Mouse (Mus musculus): ENCODE measurements around the gene Patj. TPM values are rescaled to one million over a fixed set of nuclear protein-coding genes. Genes with fewer than 3 reads are reported as not detected.

Patj gene
- total RNA-seq, 2 experiments from 2014 or later, result 0.60 to 3.0 TPM

GRCm38 (mm10) chr4:98508471-98509271 lies 113.1 kb downstream of the Patj start:
- no peak for ATAC-seq (ENCODE audit: poor library complexity, severe bottlenecking)

DNA sequence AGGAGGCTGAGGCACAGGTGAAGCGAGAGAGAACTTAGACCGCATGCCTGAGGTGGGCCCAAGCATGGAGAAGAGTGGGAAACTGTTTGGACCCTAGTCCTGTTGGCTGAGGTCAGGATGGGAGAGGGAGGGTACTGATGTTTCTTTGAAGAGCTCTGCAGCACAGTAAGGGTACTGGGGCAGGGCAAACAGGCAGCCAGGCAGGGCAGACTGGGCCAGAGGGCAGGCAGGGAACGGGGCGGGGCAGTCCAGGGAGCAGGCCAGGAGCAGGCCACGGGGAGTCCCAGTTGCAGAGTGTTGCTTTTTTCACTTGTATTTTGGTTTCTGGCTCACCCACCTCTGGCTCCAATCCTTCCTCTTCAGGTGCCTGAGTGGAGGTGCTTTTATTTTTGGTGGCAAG lies 114.4 kb downstream of the Patj start:
- ATAC-seq (ENCODE audit: poor library complexity, severe bottlenecking), result no peak

DNA sequence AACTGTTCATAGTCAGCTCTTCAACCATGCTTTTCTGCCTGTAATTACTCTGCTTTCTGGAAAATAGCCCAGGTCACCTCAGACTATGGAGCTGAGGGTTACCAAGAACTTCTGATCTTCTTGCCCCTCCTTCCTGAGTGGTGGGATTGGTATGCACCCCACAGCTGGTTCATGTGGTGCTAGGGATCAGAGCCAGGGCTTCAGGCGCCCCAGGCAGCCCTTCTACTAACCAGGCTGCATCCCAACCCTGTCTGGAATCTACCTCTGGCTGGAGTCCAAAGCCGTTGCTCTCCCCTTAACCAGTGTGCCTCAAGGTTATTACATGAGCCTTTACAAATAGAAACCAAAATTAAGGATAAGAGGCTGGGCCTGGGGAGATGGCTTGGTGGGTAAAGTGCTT lies 115.7 kb downstream of the Patj start:
- ATAC-seq (ENCODE audit: poor library complexity, severe bottlenecking), result no peak

GRCm38 (mm10) chr4:98511964-98512743 lies 116.6 kb downstream of the Patj start:
- ATAC-seq (ENCODE audit: poor library complexity, severe bottlenecking), result no peak

DNA sequence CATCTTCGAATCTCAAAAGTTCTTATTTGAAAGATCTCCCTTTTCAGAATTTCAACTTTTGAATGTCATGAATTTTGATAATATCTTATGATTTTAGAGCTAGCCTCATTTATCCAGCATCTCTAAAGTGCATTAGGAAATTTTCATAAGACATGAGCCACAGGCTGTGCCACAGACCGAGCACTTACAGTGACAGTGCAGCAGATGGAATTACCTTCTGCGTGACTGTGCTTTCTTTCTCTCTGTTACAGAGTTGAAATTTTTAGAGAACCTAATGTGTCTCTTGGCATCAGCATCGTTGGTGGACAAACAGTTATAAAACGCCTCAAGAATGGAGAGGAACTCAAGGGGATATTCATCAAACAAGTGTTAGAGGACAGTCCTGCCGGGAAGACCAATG lies 124.9 kb downstream of the Patj start:
- no peak for ATAC-seq (ENCODE audit: poor library complexity, severe bottlenecking)

- ATAC-seq (ENCODE audit: poor library complexity, severe bottlenecking), result no peak
These were observed 128.9 kb downstream of the Patj start for GRCm38 (mm10) chr4:98524525-98524924.

DNA sequence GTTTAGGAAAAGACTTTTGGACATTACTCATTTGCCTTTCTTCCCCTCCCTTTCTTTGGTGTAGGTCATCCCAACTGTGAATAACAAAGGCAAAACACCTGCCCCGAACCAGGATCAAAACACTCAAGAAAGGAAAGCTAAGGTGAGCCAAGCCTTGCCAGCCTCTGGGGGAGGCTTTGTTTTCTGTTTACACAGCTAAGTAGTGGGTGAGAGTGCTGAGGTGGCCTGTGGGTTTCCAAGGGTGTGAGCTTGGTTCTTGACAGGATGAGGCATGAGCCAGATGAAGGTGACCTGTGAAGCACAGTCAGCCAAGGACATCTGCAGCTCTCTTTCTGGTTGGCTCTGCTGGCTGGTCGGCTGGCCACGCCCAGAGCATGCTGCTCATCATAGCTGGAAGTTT lies 139.9 kb downstream of the Patj start:
- no peak for ATAC-seq (ENCODE audit: poor library complexity, severe bottlenecking)

GRCm38 (mm10) chr4:98541591-98541990 lies 146.0 kb downstream of the Patj start:
- no peak for ATAC-seq (ENCODE audit: poor library complexity, severe bottlenecking)

DNA sequence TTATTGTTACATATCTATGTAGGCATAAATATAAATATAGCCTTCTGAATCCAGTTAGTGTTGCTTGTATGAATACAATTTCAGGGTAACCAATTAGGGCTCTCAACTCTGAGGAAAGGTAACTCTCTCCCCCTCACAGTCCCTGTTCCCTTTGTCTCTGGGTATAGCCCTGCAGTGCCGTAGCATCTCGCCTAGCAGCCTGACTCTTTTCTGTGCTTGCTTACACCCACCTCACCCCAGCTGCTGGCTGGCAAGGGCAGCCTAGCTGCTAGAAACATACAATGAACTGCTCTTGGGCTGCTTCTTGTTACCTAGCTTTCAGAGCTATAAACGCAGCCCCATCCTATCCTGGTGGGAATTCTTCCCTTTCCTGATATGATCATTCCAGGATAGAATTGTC lies 147.4 kb downstream of the Patj start:
- ATAC-seq (ENCODE audit: poor library complexity, severe bottlenecking), result no peak

GRCm38 (mm10) chr4:98545376-98545775 lies 149.8 kb downstream of the Patj start:
- no peak for ATAC-seq (ENCODE audit: poor library complexity, severe bottlenecking)

DNA sequence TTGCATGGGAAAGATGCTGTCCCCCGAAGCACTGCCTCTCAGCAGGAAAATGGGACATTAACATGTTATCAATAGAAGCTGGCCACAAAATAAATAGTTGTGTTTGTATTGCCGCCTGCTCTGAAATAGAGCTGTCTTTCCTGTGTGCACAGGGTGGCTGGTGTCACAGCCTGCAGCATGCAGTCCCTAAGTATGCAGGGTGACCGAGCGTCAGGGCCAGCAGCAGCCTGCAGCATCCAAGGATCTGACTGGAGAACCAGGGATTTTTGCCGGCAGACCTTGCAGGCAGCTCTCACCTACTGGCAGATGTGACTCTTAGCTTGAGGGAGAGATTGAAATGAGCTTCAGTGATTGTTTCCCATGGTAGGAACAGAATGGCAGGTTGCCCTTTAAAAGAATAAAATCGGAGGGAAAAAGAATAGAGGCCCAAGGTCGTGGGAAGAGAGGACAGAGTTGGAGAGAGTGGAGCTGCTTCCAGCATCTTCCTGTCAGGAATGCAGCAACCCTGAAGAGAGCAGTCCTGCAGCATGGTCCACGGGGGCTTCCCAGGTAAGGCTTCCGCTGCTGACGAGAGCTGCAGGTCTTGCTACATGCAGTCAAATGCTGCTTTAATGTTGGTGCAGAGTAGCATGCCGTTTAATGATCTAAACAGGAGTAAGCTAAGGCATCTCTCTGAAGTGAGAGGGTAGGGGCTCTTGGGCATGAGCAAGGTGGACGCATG lies 151.0 kb downstream of the Patj start:
- ATAC-seq (ENCODE audit: poor library complexity, severe bottlenecking), result no peak

DNA sequence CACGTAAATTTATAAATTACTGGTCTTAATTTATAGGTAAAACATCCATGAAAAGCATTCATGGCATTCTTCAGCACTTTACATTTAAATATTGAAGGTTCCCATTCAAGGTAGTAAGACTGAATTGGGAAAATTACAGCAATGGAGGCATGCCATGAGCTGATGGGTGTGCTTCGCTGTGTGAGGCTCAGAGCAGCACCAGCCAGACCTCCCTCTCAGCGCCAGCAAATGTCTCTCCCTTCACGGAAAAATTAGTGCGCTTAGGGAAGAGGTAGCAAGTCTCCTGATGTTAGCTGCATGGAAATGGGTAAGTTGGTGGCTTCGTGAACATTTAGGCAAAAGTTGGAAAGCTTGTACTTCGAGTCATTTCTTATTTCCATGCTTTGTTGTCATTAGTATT lies 153.9 kb downstream of the Patj start:
- ATAC-seq (ENCODE audit: poor library complexity, severe bottlenecking), result no peak

- no peak for ATAC-seq (ENCODE audit: poor library complexity, severe bottlenecking)
These were observed 154.5 kb downstream of the Patj start for GRCm38 (mm10) chr4:98550116-98550515.

GRCm38 (mm10) chr4:98555666-98556065 lies 160.1 kb downstream of the Patj start:
- ATAC-seq (ENCODE audit: poor library complexity, severe bottlenecking), result no peak

DNA sequence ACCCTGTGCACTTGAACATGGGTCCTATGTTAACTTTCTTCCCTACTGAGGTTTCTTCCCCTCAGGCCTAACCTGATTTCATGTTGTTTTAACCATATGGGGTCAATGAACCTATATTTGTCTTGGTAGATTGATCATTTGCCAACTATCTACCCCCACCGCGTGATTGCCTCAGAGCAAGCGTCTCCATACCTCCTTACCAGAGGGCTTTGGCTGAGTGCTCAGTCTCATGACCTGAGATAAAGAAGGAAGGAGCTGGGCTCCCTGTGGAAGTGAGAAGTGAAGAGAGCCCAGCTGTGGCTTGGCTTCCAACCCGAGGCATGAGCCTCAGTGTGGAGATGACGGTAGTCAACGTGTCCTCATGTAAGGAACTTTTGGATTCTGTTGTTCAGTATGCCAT lies 160.9 kb downstream of the Patj start:
- no peak for ATAC-seq (ENCODE audit: poor library complexity, severe bottlenecking)

DNA sequence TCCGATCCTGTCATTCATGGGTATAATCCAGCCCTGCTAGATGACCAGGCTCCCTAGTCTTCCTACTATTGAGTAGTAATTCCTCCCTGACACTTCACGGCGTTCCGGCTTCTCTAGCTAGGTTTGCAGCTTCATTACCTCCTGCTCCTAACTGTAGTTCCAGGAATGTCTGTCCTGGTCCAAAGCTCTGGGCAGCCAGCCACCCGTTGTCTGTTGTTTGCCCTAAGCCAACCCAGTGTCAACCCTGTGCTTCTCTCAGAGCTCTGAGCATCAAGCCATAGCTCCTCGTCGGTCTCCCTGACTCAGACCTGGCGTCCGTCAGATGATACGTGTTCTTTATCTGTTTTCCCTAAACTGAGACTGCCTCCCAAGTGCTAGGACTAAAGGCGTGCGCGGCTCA lies 161.6 kb downstream of the Patj start:
- no peak for ATAC-seq (ENCODE audit: poor library complexity, severe bottlenecking)

DNA sequence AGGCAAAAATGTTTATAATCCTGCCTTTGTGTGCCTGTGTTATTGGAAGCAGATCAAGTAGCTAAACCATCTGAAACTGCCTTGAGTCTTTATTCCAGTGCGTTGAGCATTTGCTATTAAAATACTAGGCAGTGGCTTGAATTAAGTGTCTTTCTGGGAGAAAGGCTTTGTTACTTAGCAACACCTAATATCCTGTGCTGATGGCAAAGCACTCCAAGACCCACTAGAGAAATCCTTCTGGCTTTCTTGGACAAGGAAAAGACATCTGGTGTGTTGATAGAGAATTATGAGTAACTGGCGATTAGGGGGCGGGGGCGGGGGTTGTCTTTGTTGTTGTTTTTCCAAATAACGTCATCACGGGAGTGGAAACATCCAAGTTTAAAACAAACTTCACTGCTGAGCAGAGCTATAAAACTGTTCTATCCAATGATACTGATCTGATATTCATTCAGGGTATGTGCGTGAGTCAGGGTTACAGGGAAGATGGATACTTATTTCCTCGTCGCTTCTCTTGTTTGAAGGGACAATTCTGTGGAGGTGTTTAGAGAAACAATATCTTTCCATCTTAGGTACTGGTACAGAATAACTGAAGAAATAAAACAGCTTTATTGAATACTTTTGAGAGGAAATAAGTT lies 164.7 kb downstream of the Patj start:
- ATAC-seq (ENCODE audit: poor library complexity, severe bottlenecking), result no peak

DNA sequence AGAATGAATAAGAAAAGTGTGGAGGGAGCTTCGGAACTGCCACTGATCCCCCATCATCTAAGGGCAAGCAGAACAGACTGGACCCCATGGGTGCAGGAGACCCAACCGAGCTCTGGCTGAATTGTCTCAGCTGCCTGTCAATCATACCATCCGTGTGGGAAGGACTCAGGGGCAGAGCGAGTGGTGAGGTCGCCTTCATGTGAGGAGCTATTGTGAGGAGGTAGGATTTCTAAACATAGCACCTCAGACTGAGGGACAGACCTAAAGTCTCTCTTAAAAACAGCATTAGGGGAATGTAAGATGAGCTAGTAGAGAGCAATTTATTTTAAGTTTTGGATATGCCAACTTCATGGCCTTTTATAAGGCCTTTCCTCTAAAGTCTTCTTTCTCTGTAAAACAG lies 167.5 kb downstream of the Patj start:
- no peak for ATAC-seq (ENCODE audit: poor library complexity, severe bottlenecking)

DNA sequence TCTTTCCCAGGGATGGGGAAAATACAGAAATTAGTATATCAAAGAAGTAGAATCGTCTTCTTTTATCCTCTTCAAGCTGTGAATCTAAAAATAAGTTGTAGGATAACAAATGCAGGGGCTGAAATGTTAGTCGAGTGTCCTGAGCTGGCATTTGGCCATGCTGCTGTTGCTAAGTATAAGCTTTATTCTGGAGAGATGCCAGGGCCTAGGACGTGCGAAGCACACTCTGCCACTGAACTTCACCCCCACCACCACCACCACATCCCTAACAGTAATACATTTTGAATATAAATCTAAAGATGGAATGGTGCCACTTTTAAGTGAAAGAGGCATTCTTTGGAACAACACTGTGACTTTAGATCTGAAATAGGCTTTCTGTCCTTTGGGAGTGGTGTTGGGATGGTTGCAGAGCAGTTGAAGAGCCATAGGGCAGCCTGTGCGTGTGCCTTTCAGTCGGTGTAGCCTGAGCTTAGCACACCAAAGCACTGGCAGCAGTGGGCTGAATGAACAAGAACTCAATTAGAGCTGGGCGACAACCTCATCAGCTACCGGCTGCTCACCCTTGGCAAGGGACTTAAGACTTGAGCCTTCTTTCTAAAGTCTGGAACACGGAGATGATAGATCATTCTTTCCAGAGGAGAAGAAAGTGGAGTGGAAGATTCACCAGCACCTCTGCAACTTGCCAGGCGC lies 168.1 kb downstream of the Patj start:
- ATAC-seq (ENCODE audit: poor library complexity, severe bottlenecking), result no peak

DNA sequence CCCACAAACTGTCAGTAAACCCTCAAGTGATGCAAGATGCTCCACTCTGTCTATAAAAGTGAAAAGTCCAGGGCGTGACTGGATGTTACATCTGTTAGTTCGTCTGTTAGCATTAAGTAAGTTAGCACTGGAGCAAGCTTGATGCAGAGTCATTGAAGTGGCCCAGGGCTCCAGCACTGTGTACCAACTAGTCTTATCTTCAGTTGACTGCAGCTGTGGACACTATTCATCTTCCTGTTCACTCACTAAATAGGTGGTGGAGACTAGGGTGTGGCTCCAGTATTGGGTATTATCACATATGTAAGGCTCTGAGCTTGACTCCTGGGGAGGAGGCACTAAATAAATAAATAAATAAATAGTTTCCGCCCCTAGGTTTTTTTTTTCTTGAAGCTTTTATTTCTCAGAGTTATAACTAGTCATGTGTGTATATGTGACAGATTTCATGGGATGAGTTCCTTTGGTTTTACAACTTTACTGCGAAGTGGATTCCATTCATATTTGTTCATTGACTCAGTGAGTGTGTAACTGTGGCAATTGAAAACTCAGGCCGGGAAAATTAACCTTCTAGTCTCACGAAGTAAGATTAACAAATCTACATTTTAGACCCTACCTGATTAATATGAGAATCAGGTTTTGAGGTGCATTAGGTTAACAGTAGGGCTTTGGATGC lies 168.7 kb downstream of the Patj start:
- ATAC-seq (ENCODE audit: poor library complexity, severe bottlenecking), result no peak
